Mouse (Mus musculus): Measurements from ENCODE around the gene Hist1h4a.

The Hist1h4a gene

GRCm38 (mm10) chr13:23760240-23760971 lies 624 bp downstream of the Hist1h4a start:
- in situ Hi-C loops (cut with MboI; ENCODE audit: unreplicated experiment in 2 of 2) = loop anchor here in 1 of 2 experiments (25.0 kb wide), 2 partner anchors 1723 to 1973 kb away; partner anchors contain the start of genes Hist1h1b, Hist1h2ag, Hist1h2ah and Hist1h2an

- in situ Hi-C loops (cut with MboI; ENCODE audit: unreplicated experiment in 2 of 2) = loop anchor here in 1 of 2 experiments (25.0 kb wide), 2 partner anchors 1723 to 1973 kb away; partner anchors contain the start of genes Hist1h1b, Hist1h2ag, Hist1h2ah and Hist1h2an
These were observed 1.2 kb downstream of the Hist1h4a start for GRCm38 (mm10) chr13:23759916-23760239.

DNA sequence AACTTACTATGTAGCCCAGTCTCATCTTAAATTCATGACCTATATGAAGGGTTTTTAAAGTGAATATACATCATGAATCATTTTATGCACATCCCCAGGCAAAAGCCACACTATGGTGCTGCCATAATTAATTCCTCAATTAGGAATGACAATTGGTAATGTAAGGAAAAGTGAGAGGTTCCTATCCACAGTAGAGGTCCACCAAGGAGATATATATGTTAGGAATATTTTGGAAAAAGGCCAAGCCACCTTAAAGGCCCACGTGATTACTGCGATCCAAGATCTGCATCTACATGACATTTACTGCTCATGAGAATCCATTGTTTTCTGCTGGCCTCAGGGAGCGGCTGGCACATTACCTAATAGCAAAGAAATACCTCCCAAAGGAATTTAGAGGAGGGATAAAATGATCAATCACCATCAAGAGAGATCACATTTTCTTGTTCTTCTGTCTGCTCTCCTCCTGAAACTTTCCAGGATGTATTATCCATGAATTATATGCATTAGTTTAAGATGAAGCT lies 1.7 kb downstream of the Hist1h4a start:
- in situ Hi-C loops (cut with MboI; ENCODE audit: unreplicated experiment in 2 of 2) = loop anchor here in 1 of 2 experiments (25.0 kb wide), 2 partner anchors 1722 to 1972 kb away; partner anchors contain the start of genes Hist1h1b, Hist1h2ag, Hist1h2ah and Hist1h2an

- in situ Hi-C loops (cut with MboI; ENCODE audit: unreplicated experiment in 2 of 2) = loop anchor here in 1 of 2 experiments (25.0 kb wide), 2 partner anchors 1721 to 1971 kb away; partner anchors contain the start of genes Hist1h1b, Hist1h2ag, Hist1h2ah and Hist1h2an
These were observed 3.1 kb downstream of the Hist1h4a start for GRCm38 (mm10) chr13:23757921-23758320.

DNA sequence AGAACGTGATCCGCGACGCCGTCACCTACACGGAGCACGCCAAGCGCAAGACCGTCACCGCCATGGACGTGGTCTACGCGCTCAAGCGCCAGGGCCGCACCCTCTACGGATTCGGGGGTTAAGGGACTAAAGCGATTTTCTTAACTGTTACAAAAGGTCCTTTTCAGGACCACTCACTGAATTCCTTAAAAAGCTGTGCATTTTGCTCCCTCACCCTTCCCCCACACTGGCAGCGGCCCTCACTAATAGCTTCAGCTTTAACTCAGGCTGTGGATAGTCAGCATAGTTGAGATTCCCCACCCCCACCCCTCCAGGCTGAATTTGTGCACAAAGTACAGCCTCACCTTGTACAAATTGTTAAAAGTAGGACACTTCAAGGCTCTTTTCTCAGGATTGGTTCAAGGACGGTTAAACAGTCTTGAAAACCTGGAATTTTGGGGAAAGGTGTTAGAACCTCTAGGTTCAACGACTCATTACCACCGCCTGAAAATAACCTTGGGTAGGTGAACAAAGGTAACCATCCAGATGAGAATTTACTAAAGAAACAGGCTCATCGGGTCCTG lies 3.7 kb downstream of the Hist1h4a start:
- in situ Hi-C loops (cut with MboI; ENCODE audit: unreplicated experiment in 2 of 2) = loop anchor here in 1 of 2 experiments (25.0 kb wide), 2 partner anchors 1720 to 1970 kb away; partner anchors contain the start of genes Hist1h1b, Hist1h2ag, Hist1h2ah and Hist1h2an

DNA sequence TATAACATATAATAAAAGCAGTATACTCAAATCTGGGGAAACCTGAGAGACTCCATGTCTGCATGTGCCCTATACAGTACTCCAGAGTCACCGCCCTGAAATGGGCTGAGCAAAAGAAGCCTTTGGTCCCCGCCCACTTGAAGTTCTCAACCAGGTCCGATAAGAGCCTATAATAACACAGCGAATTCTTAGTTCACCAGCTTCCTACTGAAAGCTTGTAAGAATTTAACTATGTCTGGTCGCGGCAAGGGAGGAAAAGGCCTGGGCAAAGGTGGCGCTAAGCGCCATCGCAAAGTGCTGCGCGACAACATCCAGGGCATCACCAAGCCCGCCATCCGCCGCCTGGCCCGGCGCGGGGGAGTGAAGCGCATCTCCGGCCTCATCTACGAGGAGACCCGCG lies 4.2 kb downstream of the Hist1h4a start, which contains the start of gene Hist1h4b:
Gene Hist1h4b, plus strand, starts transcription at position 224 of the 400 bp plus-strand sequence.
- in situ Hi-C loops (cut with MboI; ENCODE audit: unreplicated experiment in 2 of 2) = loop anchor here in 1 of 2 experiments (25.0 kb wide), 2 partner anchors 1719 to 1969 kb away; partner anchors contain the start of genes Hist1h1b, Hist1h2ag, Hist1h2ah and Hist1h2an

- in situ Hi-C loops (cut with MboI; ENCODE audit: unreplicated experiment in 2 of 2) = loop anchor here in 1 of 2 experiments (25.0 kb wide), 2 partner anchors 1718 to 1968 kb away; partner anchors contain the start of genes Hist1h1b, Hist1h2ag, Hist1h2ah and Hist1h2an
These were observed 6.0 kb downstream of the Hist1h4a start for GRCm38 (mm10) chr13:23755000-23755399.

DNA sequence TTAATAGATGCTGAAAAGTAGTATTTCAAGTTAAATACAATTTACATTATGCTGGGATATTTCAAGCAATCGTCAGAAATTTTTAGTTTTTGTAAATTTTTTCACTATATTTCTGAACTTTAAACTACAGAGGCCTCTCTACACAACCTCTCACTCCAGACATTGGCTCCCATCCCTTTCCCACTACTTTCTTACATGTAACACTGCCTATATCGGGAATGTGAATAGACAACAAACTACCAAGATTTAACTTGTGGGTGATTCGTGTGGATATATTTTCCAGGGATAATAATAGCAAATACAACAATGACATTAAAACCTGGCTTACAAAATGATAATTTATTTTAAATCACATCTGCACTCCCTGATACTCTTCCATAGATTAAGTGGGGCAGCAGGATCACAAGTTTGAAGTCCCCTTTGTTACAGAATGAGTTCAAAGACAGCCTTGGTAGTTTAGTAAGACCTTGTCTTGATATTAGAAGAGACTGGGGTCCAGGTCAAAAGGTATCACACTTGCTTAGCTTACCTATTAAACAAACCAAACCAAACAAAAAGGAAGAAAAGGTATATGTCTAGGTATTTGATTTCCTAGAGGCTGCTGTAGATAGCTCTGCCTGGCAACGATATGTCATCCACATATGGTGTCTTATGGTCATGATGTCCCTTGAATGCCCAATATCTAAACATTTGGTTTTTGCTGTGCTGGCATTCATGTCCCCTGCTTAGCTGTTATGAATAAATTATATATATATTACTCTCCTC lies 7.5 kb downstream of the Hist1h4a start:
- in situ Hi-C loops (cut with MboI; ENCODE audit: unreplicated experiment in 2 of 2) = loop anchor here in 1 of 2 experiments (25.0 kb wide), 2 partner anchors 1716 to 1966 kb away; partner anchors contain the start of genes Hist1h1b, Hist1h2ag, Hist1h2ah and Hist1h2an

DNA sequence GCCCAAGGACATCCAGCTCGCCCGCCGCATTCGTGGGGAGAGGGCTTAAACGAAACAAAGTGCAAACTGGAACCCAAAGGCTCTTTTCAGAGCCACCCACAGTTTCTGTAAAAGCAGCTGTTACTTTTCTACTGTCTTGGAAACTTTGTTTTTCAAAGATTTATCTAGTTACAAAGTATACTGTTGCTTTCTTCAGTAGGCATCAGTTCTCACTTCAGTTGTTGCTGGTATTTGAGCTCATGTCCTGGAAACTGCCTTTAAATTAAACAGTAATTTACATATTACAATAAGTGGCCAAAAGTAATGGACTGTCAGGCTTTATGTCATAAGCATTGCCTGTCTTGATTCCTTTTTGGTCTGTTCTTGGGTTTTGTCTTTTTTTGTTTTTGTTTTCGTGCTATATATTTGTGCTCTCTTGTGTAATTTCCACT lies 8.3 kb downstream of the Hist1h4a start:
- in situ Hi-C loops (cut with MboI; ENCODE audit: unreplicated experiment in 2 of 2) = loop anchor here in 1 of 2 experiments (25.0 kb wide), 2 partner anchors 1715 to 1965 kb away; partner anchors contain the start of genes Hist1h1b, Hist1h2ag, Hist1h2ah and Hist1h2an

DNA sequence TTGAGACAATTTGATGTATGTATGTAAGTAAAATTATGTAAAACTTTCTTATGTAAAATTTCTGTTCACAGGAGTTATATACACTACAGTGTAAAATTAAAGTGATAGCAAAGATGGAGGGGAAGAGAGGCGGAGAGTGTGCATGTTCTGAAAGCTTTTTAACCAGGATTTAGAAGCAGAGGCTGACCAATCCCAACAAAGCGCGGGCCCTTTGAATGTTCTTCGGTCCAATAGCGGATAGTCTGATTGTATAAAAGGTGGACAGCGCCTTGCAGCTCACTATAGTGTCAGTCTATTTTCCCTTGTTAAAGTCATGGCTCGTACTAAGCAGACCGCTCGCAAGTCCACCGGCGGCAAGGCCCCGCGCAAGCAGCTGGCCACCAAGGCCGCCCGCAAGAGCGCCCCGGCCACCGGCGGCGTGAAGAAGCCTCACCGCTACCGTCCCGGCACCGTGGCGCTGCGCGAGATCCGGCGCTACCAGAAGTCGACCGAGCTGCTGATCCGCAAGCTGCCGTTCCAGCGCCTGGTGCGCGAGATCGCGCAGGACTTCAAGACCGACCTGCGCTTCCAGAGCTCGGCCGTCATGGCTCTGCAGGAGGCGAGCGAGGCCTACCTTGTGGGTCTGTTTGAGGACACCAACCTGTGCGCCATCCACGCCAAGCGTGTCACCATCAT lies 8.8 kb downstream of the Hist1h4a start, which contains the start of gene Hist1h3b:
Gene Hist1h3b, plus strand, starts transcription at position 201 of the 675 bp plus-strand sequence.
- in situ Hi-C loops (cut with MboI; ENCODE audit: unreplicated experiment in 2 of 2) = loop anchor here in 1 of 2 experiments (25.0 kb wide), 2 partner anchors 1715 to 1965 kb away; partner anchors contain the start of genes Hist1h1b, Hist1h2ag, Hist1h2ah and Hist1h2an

DNA sequence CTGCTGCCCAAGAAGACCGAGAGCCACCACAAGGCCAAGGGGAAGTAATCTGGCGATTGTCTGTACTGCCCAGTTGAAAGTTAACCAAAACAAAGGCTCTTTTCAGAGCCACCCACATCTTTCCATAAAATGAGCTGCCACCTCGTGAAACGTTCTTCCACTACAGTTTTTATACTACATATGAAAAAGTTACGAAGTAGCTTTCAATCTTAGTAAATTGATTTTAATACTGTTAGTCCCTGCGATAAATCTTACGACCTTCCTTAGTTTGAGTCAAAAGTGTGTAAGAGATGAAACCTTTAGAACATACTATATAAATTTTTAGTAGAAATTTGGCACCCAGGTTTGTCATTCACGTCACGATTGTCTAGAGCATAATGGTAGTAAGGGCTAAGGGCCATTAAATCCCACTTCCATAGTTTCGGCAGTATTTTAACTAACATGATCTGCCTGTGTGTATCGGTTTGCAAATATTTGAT lies 9.5 kb downstream of the Hist1h4a start:
- in situ Hi-C loops (cut with MboI; ENCODE audit: unreplicated experiment in 2 of 2) = loop anchor here in 1 of 2 experiments (25.0 kb wide), 2 partner anchors 1714 to 1964 kb away; partner anchors contain the start of genes Hist1h1b, Hist1h2ag, Hist1h2ah and Hist1h2an

GRCm38 (mm10) chr13:23750839-23751477 lies 10.1 kb downstream of the Hist1h4a start, which contains the start of gene Hist1h2ab:
TSS of gene Hist1h2ab (plus strand) at chr13:23751126.
- in situ Hi-C loops (cut with MboI; ENCODE audit: unreplicated experiment in 2 of 2) = loop anchor here in 1 of 2 experiments (25.0 kb wide), 2 partner anchors 1714 to 1964 kb away; partner anchors contain the start of genes Hist1h1b, Hist1h2ag, Hist1h2ah and Hist1h2an

GRCm38 (mm10) chr13:23749563-23750121 lies 11.4 kb downstream of the Hist1h4a start:
- in situ Hi-C loops (cut with MboI; ENCODE audit: unreplicated experiment in 2 of 2) = loop anchor here in 1 of 2 experiments (10.0 to 25.0 kb wide), 3 partner anchors 195 to 1962 kb away; partner anchors contain the start of genes Hist1h1b, Hist1h1d, Hist1h2ag and Hist1h2ah

- in situ Hi-C loops (cut with MboI; ENCODE audit: unreplicated experiment in 2 of 2) = loop anchor here in 1 of 2 experiments (10.0 kb wide), 1 partner anchor 193 kb away; the partner anchor contains the start of genes Hist1h1d and Hist1h4f
These were observed 13.1 kb downstream of the Hist1h4a start for GRCm38 (mm10) chr13:23747892-23748288.

GRCm38 (mm10) chr13:23747081-23747891 lies 13.7 kb downstream of the Hist1h4a start:
- in situ Hi-C loops (cut with MboI; ENCODE audit: unreplicated experiment in 2 of 2) = loop anchor here in 1 of 2 experiments (10.0 kb wide), 1 partner anchor 192 kb away; the partner anchor contains the start of genes Hist1h1d and Hist1h4f

Measured in v-Abl transformed pro-B cells (cell line).